23 mouse cellular contexts compared by ENCODE assay signal in the genomic region with DNA sequence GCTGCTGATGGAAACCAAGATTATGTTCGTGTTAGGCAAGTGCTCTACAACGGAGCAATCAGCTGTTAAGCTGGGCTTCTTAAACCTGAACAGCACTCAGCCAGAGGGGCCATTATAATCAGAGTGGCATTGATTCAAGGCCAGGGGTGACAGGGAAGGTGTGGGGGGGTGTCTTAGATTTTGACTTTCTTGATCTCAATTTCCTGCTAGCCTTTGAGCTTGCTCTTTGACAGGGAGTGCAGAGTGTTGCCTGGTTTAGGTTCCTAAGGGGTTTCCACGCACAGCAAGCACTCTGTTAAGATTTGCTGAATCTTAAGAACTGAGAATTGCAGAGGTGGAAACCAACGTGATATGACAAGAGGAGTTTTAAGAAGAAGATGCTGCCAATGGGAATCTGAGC. TPM values are rescaled to one million over a fixed set of nuclear protein-coding genes. Genes with fewer than 3 reads are reported as not detected.
DNase-seq lines count a peak whose midpoint lies in the region; ATAC-seq lines count a peak whose summit lies in the region.
"Had no signal": no experiment of that assay in that cellular context is flagged by ENCODE, and none has a peak within 500 bp of the region (broad histone marks: within the 10 kb centered on the region; RNA-seq: fewer than 3 reads in every experiment).

No protein-coding gene starts in this region.

- H3K36me3 ChIP-seq in midbrain, embryonic 16.5 days (ENCODE audit: control insufficient read depth, insufficient read depth, low read length) = no peaks in the 10 kb centered on the region
- H3K36me3 ChIP-seq: embryonic facial prominence, embryonic 10.5 days; heart, embryonic 13.5 days; hindbrain, embryonic 15.5 days had no signal

- ATAC-seq in frontal cortex, adult (ENCODE audit: low TSS enrichment) = 0 out of 2 replicates have a peak, but pooled peaks have one; percentile 13
- no peak for ATAC-seq in midbrain, embryonic 16.5 days
- ATAC-seq: forebrain, embryonic 13.5 days; forebrain, postnatal 0 days had no signal

- no peaks in the 10 kb centered on the region for H3K4me1 ChIP-seq in midbrain, embryonic 16.5 days (ENCODE audit: control insufficient read depth, insufficient read depth, low read length)
- H3K4me1 ChIP-seq: forebrain, embryonic 13.5 days; heart, embryonic 13.5 days; hindbrain, embryonic 15.5 days had no signal

- no peak overlapping the region for H3K27ac ChIP-seq in midbrain, embryonic 16.5 days (ENCODE audit: low read length)
- H3K27ac ChIP-seq: embryonic facial prominence, embryonic 10.5 days; forebrain, embryonic 13.5 days; heart, embryonic 13.5 days; hindbrain, embryonic 15.5 days had no signal

- no peak overlapping the region for H3K4me3 ChIP-seq in midbrain, embryonic 16.5 days (ENCODE audit: low read depth, low read length)
- H3K4me3 ChIP-seq: embryonic facial prominence, embryonic 10.5 days; forebrain, embryonic 13.5 days; heart, embryonic 13.5 days; hindbrain, embryonic 15.5 days had no signal

- no peaks in the 10 kb centered on the region for H3K27me3 ChIP-seq in midbrain, embryonic 16.5 days (ENCODE audit: control insufficient read depth, insufficient read depth, low read depth, low read length)
- H3K27me3 ChIP-seq: forebrain, embryonic 13.5 days; heart, embryonic 13.5 days; hindbrain, embryonic 15.5 days had no signal

- H3K4me2 ChIP-seq in midbrain, embryonic 16.5 days (ENCODE audit: low read length) = no peak overlapping the region
- H3K4me2 ChIP-seq: forebrain, embryonic 13.5 days; heart, embryonic 13.5 days; hindbrain, embryonic 15.5 days had no signal

- H3K9me3 ChIP-seq in midbrain, embryonic 16.5 days (replicated peaks; ENCODE audit: control insufficient read depth, low read length, poor library complexity, severe bottlenecking) = no peaks in the 10 kb centered on the region
- H3K9me3 ChIP-seq: embryonic facial prominence, embryonic 10.5 days; forebrain, embryonic 13.5 days; heart, embryonic 13.5 days; hindbrain, embryonic 15.5 days had no signal

- 70% methylated on average over 4 of the region's 4 CpGs for WGBS in midbrain, embryonic 16.5 days

- no peak for DNase-seq in frontal cortex, postnatal 10 days (ENCODE audit: low spot score in 2 of 2)
- peak; percentile 16 for DNase-seq in thymus, postnatal 25 days
- DNase-seq in thymus, postnatal 14 days = no peak
- DNase-seq in brain, adult 2 months (ENCODE audit: low read depth, low spot score) = peak; percentile 20
- DNase-seq in naive thymus-derived CD4-positive, alpha-beta T cell, adult 2 months (ENCODE audit: low read depth) = peak; percentile 71
- no peak for DNase-seq in left cerebral cortex, postnatal 25 days (ENCODE audit: low spot score in 2 of 2)
- DNase-seq: adrenal gland, adult 8-10 months; B cell, adult 2 months; cerebellum, adult 18-20 months; cerebellum, adult 9-11 months; forebrain, postnatal 0 days; gastrocnemius, postnatal 36 days; heart, adult 11 months; heart, postnatal 36 days had no signal

- intact Hi-C loops in left cerebral cortex, postnatal 25 days (cut with DNase I) = no loop called here

- H3K9ac ChIP-seq in midbrain, embryonic 16.5 days (ENCODE audit: low read depth, low read length) = no peak overlapping the region
- H3K9ac ChIP-seq: forebrain, embryonic 13.5 days; forebrain, postnatal 0 days; heart, embryonic 13.5 days; hindbrain, embryonic 15.5 days had no signal

RNA-seq across cellular contexts. Expression of a gene that starts 11.4 kb away (rescaled TPM):
- total RNA-seq in left cerebral cortex, postnatal 25 days (2021) = not detected
- polyA plus RNA-seq in midbrain, embryonic 16.5 days (2015; fragmentation: Nextera tagmentation; extraction: Ambion mirVana) = not detected in 2 replicates
- total RNA-seq: ES-E14; forebrain, postnatal 0 days; gastrocnemius, postnatal 36 days had no signal
- polyA plus RNA-seq: embryonic facial prominence, embryonic 10.5 days; forebrain, embryonic 13.5 days; forebrain, postnatal 0 days; heart, embryonic 13.5 days; hindbrain, embryonic 11.5 days; hindbrain, embryonic 15.5 days had no signal

RNA-seq across cellular contexts. Expression of a gene that starts 38.4 kb away (rescaled TPM):
- not detected for total RNA-seq in left cerebral cortex, postnatal 25 days (2021)
- 0.18 and 0.20 TPM in 2 replicates for polyA plus RNA-seq in midbrain, embryonic 16.5 days (2015; fragmentation: Nextera tagmentation; extraction: Ambion mirVana)
- total RNA-seq: gastrocnemius, adult 8-10 months; gastrocnemius, postnatal 36 days; heart, postnatal 36 days had no signal
- polyA plus RNA-seq: hindbrain, embryonic 15.5 days had no signal

RNA-seq across cellular contexts. Expression of a gene that starts 47.4 kb away (rescaled TPM):
- under 1 TPM; 0.14 to 0.18 TPM for total RNA-seq in left cerebral cortex, postnatal 25 days (2021)
- 0.04 TPM in 1 of 2 replicates, not detected in the other for polyA plus RNA-seq in midbrain, embryonic 16.5 days (2015; fragmentation: Nextera tagmentation; extraction: Ambion mirVana)
- total RNA-seq: ES-E14 had no signal
- polyA plus RNA-seq: forebrain, embryonic 13.5 days; hindbrain, embryonic 15.5 days had no signal

Comparison
In these comparisons a context has a peak if more than half of its experiments do, and no peak if none do; other contexts are left out.
1. DNase-seq: peak in thymus, postnatal 25 days (single experiment), brain, adult 2 months (single experiment) and naive thymus-derived CD4-positive, alpha-beta T cell, adult 2 months (single experiment); none in frontal cortex, postnatal 10 days (0 of 2), thymus, postnatal 14 days (single experiment) and left cerebral cortex, postnatal 25 days (0 of 2).